Mouse (Mus musculus): ENCODE measurements around the gene Bmpr1b.

- TF ChIP-seq EP300 (IDR thresholded peaks at IDR 0.05) (no peak), CTCF (IDR thresholded peaks at IDR 0.05) (no peak)
Observed at GRCm38 (mm10) chr3:141804133-141804532, 365.1 kb downstream of the Bmpr1b start.

Data from lung, postnatal 0 days (tissue).